Comparison of ENCODE assay signal across 8 mouse cellular contexts in genomic region chr8:126590599-126590998, GRCm38 (mm10). TPM values are rescaled to one million over a fixed set of nuclear protein-coding genes. Genes with fewer than 3 reads are reported as not detected.
DNase-seq lines count a peak whose midpoint lies in the region; ATAC-seq and TF ChIP-seq lines count a peak whose summit lies in the region.

No protein-coding gene starts in this region.

- TF ChIP-seq EP300 in stomach, postnatal 0 days (optimal IDR thresholded peaks at IDR 0.05), result no peak

- DNase-seq in spleen, adult 2 months (ENCODE audit: low read depth in 1 of 2, low spot score in 2 of 2), result no peak
- no peak for DNase-seq in spleen, postnatal 4 days (ENCODE audit: low spot score in 2 of 2)
- DNase-seq in liver, embryonic 11.5 days (ENCODE audit: low spot score), result no peak
- DNase-seq in stomach, postnatal 0 days (ENCODE audit: low spot score), result no peak
- no peak for DNase-seq in left cerebral cortex, postnatal 10 days (ENCODE audit: extremely low spot score in 1 of 2, low spot score in 2 of 2)
- no peak for DNase-seq in gastrocnemius, postnatal 25 days

- intact Hi-C loops in left cerebral cortex, postnatal 10 days (cut with DNase I), result loop anchor here (5.0 kb wide), 3 partner anchors 147 to 332 kb away; no protein-coding TSS in a partner anchor

- 0% methylated on average over 4 of the region's 4 CpGs for WGBS in spleen, adult 2 months
- WGBS in liver, embryonic 11.5 days, result 24% methylated on average over 4 of the region's 4 CpGs
- 7% methylated on average over 4 of the region's 4 CpGs for WGBS in stomach, postnatal 0 days

- no peaks in the 10 kb centered on the region for H3K9me3 ChIP-seq in erythroblast, embryonic 14.5 days (ENCODE audit: control insufficient read depth, low read length)
- no peaks in the 10 kb centered on the region for H3K9me3 ChIP-seq in liver, embryonic 11.5 days (ENCODE audit: control insufficient read depth, low read length)
- H3K9me3 ChIP-seq in stomach, postnatal 0 days (ENCODE audit: control insufficient read depth, low read length), result no peaks in the 10 kb centered on the region

- peak overlapping the region; percentile 68 for H3K9ac ChIP-seq in liver, embryonic 11.5 days (ENCODE audit: low read depth, low read length)
- H3K9ac ChIP-seq in stomach, postnatal 0 days (ENCODE audit: low read length), result peak overlapping the region; percentile 76

- ATAC-seq in erythroblast, adult 5-6 weeks (replicated peaks; ENCODE audit: low FRiP score, poor library complexity, severe bottlenecking), result no peak
- no peak for ATAC-seq in liver, embryonic 11.5 days (replicated peaks; ENCODE audit: low FRiP score)
- ATAC-seq in stomach, postnatal 0 days (ENCODE audit: low FRiP score, low TSS enrichment), result no peak

- peaks cover 82% of the 10 kb centered on the region for H3K4me1 ChIP-seq in erythroblast, embryonic 14.5 days (ENCODE audit: control insufficient read depth)
- H3K4me1 ChIP-seq in spleen, adult 2 months (ENCODE audit: control insufficient read depth, insufficient read depth, insufficient read length), result peaks cover 17% of the 10 kb centered on the region
- H3K4me1 ChIP-seq in liver, embryonic 11.5 days (replicated peaks; ENCODE audit: control insufficient read depth, insufficient read depth, low read length), result peaks cover 35% of the 10 kb centered on the region
- peaks cover 4% of the 10 kb centered on the region for H3K4me1 ChIP-seq in stomach, postnatal 0 days (replicated peaks; ENCODE audit: control insufficient read depth, insufficient read depth)

- no peak for TF ChIP-seq CTCF in spleen, adult 2 months (IDR thresholded peaks at IDR 0.05; ENCODE audit: extremely low read depth, insufficient read depth, insufficient read length, insufficient replicate concordance)
- no peak for TF ChIP-seq CTCF in stomach, postnatal 0 days (IDR thresholded peaks at IDR 0.05; ENCODE audit: low read depth)

- H3K4me2 ChIP-seq in liver, embryonic 11.5 days, result peak overlapping the region; percentile 99
- peak overlapping the region; percentile 91 for H3K4me2 ChIP-seq in stomach, postnatal 0 days (replicated peaks; ENCODE audit: low read depth)

- H3K36me3 ChIP-seq in erythroblast, embryonic 14.5 days (ENCODE audit: control insufficient read depth), result peaks cover 46% of the 10 kb centered on the region
- peaks cover 16% of the 10 kb centered on the region for H3K36me3 ChIP-seq in spleen, adult 2 months (ENCODE audit: control insufficient read depth, insufficient read depth, low read length)
- H3K36me3 ChIP-seq in liver, embryonic 11.5 days (ENCODE audit: control insufficient read depth, insufficient read depth, low read length), result peaks cover 16% of the 10 kb centered on the region
- H3K36me3 ChIP-seq in stomach, postnatal 0 days (ENCODE audit: control insufficient read depth, insufficient read depth, low read length), result peaks cover 29% of the 10 kb centered on the region; the same call in 1 of the 2 replicates

- peak overlapping the region; percentile 94 for H3K27ac ChIP-seq in spleen, adult 2 months (ENCODE audit: insufficient read depth, low read length)
- H3K27ac ChIP-seq in liver, embryonic 11.5 days (ENCODE audit: low read depth, low read length), result peak overlapping the region; percentile 90
- H3K27ac ChIP-seq in stomach, postnatal 0 days (replicated peaks), result peak overlapping the region; percentile 92

- no peaks in the 10 kb centered on the region; the same call in 1 of the 2 replicates for H3K27me3 ChIP-seq in erythroblast, embryonic 14.5 days (ENCODE audit: control insufficient read depth)
- H3K27me3 ChIP-seq in spleen, adult 2 months (ENCODE audit: control insufficient read depth, insufficient read depth, low read length), result no peaks in the 10 kb centered on the region
- no peaks in the 10 kb centered on the region for H3K27me3 ChIP-seq in liver, embryonic 11.5 days (replicated peaks; ENCODE audit: control insufficient read depth, insufficient read depth, low read length)
- H3K27me3 ChIP-seq in stomach, postnatal 0 days (ENCODE audit: control insufficient read depth, insufficient read depth, low read length), result no peaks in the 10 kb centered on the region

- peak overlapping the region; percentile 94 for H3K4me3 ChIP-seq in erythroblast, embryonic 14.5 days (replicated peaks)
- peak overlapping the region; percentile 63 for H3K4me3 ChIP-seq in spleen, adult 2 months (ENCODE audit: extremely low read depth, insufficient read depth, insufficient read length)
- H3K4me3 ChIP-seq in liver, embryonic 11.5 days (ENCODE audit: low read depth, low read length), result peak overlapping the region; percentile 100
- H3K4me3 ChIP-seq in stomach, postnatal 0 days (ENCODE audit: low read depth, low read length), result peak overlapping the region; percentile 100

- TF ChIP-seq POLR2A in spleen, adult 2 months (IDR thresholded peaks at IDR 0.05; ENCODE audit: low read depth, low read length), result no peak

RNA-seq across cellular contexts. Expression of gene Irf2bp2, which starts 3.2 kb away (rescaled TPM):
- polyA plus RNA-seq in erythroblast, embryonic 14.5 days (2012), result 1.2 and 1.3 TPM in 2 replicates
- total RNA-seq in erythroblast, adult 5-6 weeks (2015; ENCODE audit: low replicate concordance), result 21.3 and 34.7 TPM in 2 replicates
- 19.5 and 25.1 TPM in 2 replicates for total RNA-seq in erythroblast, adult 5-6 weeks (2017; ENCODE audit: low replicate concordance)
- polyA plus RNA-seq in spleen, adult 2 months (2012; rRNA removed), result 49.6 and 83.0 TPM in 2 replicates
- polyA plus RNA-seq in liver, embryonic 11.5 days (2014; fragmentation: Nextera tagmentation; extraction: Ambion mirVana), result 5.9 and 7.3 TPM in 2 replicates
- polyA plus RNA-seq in stomach, postnatal 0 days (2015; fragmentation: Nextera tagmentation; extraction: Ambion mirVana), result 10.1 and 10.2 TPM in 2 replicates
- 10 to 100 TPM; 51.2 to 54.6 TPM for total RNA-seq in left cerebral cortex, postnatal 10 days (2021)
- total RNA-seq in gastrocnemius, postnatal 25 days (2021), result 10 to 100 TPM; 19.0 to 35.9 TPM
